Mouse (Mus musculus) thymus, postnatal 14 days (tissue): ENCODE data around the gene Arhgap11a.

Experiments used
- DNase-seq: peaks from one replicate; pipeline ENCODE4 v3.0.0; 2021

Arhgap11a gene

DNA sequence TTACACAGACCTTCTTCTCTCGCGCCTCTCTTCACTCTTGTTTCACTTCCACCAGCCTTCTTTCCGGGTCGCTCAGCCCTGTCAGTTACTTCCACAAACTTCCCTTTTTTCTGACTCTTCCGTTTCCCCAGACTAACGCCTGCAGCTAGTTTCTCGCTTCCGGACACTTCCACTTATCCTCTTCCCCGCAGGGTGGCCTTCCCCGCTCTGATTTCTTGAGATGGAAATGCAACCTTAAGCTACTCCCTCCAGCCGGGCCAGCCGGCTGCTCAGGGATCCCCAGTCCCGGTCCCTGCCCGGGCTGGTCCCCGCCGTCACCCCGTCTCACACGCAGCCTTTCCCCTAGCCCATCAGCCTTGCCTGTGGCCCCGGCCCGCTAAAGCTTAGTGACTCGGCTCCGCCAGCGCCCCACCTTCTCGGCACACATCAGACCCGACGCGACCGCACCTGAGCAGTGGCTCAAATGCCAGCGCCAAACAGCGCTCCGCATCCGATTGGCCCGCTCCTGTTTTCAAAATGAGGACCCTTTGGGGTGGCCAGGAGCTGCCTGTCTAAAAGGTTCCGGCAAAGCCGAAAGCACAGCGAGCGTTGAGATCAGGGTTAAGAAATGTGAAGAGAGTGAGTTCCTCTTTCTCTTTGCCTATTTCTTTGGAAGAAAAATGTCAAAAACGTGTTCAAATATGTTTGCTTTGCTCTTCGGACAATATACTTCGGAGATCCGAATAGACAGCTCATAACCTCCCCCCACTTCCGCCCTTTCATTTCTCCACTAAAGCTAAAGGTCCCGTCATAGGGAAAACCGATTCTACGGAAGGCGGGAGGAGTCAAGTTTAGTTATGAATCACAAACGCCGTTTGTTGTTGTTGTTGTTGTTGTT lies at the start of gene Arhgap11a:
Gene Arhgap11a (minus strand): TSS at position 417 of the 877 bp plus-strand sequence.
- DNase-seq: peak; percentile 92

DNA sequence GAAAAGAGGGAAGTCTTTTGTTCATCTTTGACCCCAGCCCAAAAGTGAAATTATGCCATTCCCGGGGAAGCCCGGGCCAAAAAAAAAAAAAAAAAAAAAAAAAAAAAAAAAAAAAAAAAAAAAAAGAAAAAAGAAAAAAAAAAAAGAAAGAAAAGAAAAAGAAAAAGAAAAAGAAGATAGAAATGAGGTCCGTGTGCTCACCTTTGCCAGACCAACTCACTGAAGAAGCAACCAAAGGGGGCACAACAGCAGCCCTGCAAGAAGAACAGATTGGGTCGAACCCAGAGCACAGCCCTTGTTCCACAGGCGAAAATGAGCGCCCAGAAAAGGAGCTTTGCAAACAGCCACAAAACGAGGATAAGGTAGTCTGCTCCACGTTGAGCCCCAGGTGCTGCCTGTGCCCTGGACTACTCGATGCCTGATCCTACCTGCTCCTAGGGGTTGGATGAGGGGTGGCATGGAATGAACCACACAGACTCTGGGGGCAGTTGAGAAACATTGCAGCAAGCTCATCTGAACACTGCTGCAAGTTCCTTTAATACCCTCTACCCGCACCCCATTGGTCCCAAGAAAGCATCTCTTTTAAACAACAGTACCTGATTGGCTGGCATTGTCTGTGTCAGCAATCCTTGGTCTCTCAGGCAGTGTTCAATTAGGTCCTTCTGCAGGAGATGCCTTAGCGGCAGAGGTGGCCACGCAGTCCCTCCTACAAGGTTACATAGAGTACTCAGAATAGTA lies 45.1 kb upstream of the Arhgap11a start:
- no peak for DNase-seq

DNA sequence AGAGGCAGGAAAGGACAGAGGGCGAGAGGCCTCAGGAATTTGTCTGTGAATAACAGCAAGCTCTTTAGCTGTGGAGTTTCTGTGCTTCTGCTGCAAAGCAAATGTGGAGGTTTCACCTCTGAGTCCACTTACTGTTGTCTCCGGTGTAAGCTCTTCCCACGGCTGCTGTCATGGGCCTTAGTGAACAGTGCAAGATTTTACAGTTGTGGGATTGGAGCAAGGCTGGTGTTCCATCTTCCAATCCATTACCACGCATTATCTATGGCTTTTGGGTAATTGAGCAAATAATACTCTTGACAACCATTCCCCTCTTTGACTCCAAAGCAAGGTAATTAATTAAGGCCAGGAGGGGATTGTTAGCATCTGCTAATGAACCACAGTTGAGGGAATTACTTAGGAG lies 38.7 kb upstream of the Arhgap11a start:
- no peak for DNase-seq

DNA sequence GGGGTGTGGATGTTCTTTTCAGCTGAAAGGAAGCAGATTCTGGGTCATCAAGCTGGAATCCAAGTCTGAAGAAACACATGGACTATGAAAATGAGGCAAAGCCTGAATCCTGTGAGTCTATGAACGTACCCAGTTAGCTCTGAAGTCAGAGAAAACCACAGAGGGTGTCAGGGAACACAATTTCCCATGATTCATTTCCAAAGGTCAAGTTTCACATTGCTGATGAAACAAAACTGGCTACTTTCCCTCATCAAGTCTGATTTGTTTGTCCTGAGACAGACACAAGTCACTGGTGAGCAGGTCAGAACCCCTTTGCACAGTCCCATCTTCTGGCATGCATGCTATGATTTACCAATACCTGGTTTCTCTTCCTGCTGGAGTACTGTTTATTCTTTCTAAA lies 37.6 kb upstream of the Arhgap11a start:
- no peak for DNase-seq

DNA sequence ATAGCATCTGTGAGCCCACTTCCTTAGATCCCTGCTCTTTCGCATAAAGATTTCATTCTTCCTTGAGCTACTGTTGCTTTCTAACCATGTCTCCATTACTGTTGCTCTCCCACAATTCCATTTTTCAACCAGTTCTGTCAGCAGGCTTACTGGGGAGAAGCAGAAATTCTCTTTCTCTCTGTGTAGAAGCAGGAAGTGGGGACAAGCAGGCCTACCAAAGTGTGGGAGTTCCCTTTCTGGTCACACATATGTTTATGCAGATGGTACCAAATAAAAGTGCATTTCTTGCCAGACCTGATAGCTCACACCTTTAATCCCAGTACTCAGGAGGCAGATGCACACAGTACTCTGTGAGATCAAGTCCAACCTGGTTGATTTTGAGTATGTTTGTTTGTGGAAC lies 21.7 kb upstream of the Arhgap11a start:
- DNase-seq: no peak

DNA sequence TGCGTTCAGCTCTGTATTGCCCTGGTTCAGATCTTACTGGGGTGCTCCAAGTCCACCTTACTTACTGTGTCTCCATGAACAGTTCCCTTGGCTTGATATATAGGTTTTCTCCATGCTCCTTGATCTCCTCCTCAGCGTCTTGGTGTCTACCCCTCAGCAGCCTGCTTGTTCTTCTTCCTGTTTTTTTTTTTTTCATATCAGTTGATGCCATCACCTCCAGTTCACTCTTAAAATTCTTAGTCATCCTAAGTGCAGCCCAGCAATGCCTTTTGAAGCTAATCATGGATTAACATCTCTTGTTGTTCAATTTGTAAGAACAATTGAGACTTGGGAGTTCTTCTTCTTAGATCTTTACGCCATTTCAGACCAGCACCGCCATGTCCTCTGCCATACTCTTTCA lies 19.9 kb upstream of the Arhgap11a start:
- no peak for DNase-seq

DNA sequence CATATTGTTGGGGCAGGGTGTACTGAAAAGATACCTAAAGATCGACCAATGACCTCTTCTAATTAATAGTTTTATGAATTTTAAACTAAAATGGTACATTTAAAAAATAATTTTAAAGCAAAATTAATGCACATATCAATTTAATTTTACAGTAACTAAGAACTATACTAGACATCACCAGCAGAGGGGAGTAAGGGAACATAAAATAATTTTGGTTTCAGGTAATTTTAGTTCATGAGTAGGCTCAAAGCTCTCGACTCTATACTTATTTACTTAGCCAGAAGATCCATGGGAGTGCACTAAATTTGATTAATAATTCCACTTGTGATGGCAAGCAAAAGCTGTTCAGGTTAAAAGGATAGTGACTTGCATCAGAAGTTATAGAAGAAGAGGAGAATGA lies 17.7 kb upstream of the Arhgap11a start:
- DNase-seq: no peak

- DNase-seq: no peak
Measured at GRCm38 (mm10) chr2:113849141-113849540, 680 bp upstream of the Arhgap11a start.

- DNase-seq: peak; percentile 16
Measured at GRCm38 (mm10) chr2:113847678-113848244, 700 bp downstream of the Arhgap11a start.

GRCm38 (mm10) chr2:113845081-113845480 lies 3.4 kb downstream of the Arhgap11a start:
- DNase-seq: no peak

DNA sequence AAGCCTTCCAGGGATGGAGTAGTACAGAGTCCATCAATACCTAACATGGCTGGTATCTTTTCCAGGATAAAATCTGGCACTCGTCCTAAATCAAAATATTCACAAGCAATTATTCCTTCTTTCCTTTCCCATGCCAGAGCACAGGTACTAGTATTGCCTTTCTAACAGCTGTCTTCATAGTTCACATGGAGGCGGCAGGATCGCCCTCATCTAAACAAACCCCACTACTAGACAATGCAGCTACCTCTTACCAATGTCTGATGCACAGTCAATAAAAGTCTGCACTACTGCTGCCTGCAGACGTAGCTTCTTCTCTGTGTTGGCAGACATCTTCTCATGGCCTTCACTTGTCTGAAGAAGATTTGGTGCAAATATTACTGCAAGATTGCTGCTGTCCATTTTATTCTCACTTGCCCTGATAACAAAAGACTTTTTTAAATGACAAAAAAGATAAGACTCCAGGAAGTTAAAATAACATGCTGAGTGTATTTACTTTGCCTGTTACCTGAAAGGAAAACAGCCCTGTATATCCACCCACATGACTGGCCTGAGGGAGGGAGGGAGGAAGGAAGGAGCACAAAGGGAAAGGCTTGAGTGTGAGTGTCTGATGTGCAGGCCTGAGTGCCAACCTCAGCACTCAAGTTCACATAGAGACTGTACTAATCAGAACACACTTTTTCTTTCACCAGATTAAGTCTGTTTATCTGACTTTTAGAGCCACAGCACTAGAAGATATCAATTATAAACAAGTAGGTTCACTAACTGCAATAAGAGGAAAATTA lies 6.6 kb downstream of the Arhgap11a start:
- DNase-seq: no peak

GRCm38 (mm10) chr2:113839488-113839887 lies 9.0 kb downstream of the Arhgap11a start:
- DNase-seq: no peak

DNA sequence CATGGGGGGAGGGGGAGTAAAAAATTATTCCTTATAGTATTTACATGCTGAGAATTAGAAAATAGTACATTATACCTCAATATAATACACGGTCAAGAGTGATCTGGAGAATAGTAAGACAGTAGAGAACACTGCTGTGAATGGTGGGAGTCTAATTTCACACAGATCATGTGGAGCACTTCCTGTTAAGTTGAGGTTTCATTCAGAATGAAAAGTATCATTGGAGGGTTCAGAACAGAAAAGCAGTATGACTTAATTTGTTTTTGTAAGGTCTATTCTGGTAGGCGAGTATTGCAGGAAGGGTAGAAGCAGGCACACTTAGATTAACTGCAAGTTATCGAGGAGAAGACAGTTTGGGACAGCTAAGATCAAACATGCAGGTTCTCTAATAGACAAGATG lies 13.2 kb downstream of the Arhgap11a start:
- DNase-seq: no peak

GRCm38 (mm10) chr2:113828943-113829882 lies 19.2 kb downstream of the Arhgap11a start, which contains the start of gene Scg5:
TSS of gene Scg5 (minus strand) at chr2:113829121.
- peak; percentile 26 for DNase-seq

GRCm38 (mm10) chr2:113828086-113828942 lies 20.1 kb downstream of the Arhgap11a start:
- DNase-seq: no peak

DNA sequence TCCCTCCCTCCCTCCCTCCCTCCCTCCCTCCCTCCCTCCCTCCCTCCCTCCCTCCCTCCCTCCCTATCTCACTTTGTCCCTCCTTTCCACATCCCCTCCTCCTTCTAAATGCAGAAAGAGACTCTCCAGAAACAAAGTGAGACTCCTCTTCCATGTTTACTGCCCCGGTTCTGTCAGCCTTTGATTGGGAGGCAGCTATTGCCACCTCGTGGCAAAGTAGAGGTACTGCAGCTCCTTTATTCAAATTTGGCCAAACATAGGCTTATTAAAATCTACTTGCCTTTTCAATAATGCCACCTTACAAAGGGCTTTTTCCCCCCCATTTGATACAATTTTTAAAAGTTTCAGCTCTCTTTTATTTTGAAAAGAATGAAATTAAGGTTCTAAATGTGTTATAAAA lies 24.6 kb downstream of the Arhgap11a start:
- peak; percentile 23 for DNase-seq

- no peak for DNase-seq
Measured at GRCm38 (mm10) chr2:113822367-113822766, 26.1 kb downstream of the Arhgap11a start.

DNA sequence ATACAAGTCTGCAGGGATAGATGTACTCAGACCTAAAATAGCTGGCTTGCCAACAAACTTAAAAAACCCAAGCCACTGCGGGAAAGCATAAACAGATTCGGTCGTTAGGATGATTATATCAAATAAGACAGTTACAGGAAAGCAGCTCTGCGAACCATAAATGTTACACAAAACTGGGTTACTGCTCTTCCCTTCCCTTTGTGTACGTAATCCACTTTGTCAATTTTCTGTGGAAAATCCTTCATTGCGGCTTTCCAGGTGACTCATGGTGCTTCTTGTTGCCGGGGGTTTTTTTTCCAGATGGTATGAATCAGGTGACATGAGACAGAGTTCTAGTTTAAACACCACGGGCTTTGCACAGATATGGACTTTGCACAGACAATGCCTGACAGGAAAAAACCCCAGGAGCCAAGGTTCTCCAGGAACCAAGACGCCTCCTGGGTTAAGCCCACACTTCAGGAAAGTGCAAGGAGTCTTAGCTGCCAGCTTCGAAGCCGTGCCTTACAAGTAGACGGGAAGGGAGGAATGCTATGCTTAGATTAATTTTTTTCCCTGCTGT lies 27.2 kb downstream of the Arhgap11a start:
- DNase-seq: no peak

GRCm38 (mm10) chr2:113820117-113820516 lies 28.3 kb downstream of the Arhgap11a start:
- DNase-seq: no peak
